Mouse (Mus musculus) monocyte, adult 5-6 weeks (primary cell): ENCODE data around the gene Nckipsd. TPM values are rescaled to one million over a fixed set of nuclear protein-coding genes. Genes with fewer than 3 reads are reported as not detected.

Source experiments
- ATAC-seq: fragments of 153-309, 156-312 bp; replicated peaks from 2 replicates; pipeline ENCODE4 v1.8.0; 2017; ENCODE audit warnings: mild to moderate bottlenecking; ENCODE audit not compliant: low TSS enrichment, insufficient number of reproducible peaks, severe bottlenecking, poor library complexity, low FRiP score
- total RNA-seq: library from RNA; stranded (forward); fragments of 200-1000, 200-491, 200-594 nt; gene quantifications from 3 replicates; pipeline ENCODE4 v1.2.3, GENCODE M21; 2017

The Nckipsd gene
- total RNA-seq, 1 experiment from 2014 or later = 1.8 TPM

DNA sequence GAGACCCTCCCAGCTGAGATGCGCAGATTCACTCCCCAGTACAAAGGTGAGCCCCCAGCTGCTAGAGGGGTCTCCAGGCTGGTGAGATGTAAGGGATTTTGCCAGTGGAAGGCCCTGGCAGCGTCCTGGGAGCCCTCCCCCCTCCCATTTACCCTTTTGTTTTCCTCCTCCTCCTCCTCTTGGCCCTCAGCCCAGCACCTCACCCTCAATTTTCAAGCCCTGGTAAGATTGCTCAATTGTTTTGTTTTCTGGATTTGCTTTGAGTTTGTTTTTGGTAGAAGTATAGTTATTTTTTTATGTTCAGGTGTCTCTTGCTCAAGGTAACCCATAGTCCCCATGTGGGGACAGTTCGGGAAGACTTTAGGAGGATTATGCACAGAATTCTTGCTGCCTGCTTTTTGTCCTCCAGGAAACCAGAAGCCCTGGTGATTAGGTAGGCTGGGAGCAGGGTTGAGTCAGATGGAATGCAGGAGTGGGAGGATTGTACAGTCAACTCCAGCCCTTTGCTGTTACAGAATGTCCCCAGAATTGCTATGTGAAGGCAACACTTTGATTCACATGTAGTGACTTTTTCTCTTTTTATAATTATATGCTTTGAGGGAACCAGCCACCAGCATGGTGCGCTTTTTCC lies 11.7 kb upstream of the Nckipsd start:
- no peak for ATAC-seq

DNA sequence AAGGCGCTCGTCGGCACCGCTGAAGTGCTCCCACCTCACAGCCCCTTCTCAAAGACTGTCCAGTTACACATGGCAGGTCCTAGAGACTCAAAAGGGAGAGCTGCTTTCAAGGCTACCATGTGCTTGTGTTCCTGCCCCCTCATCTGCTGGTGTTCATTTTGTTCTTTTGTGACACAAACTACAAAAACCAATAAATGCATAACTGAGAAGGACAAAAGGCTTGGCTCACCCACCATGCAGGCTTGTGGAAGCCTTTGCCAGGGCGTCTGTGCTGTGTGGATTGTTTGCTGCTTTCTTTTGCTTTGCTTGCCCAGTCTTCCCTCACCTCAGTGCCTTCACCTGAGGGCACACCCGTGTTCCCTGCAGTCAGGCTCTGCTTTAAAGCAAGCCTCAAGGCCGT lies 10.7 kb upstream of the Nckipsd start:
- no peak for ATAC-seq

DNA sequence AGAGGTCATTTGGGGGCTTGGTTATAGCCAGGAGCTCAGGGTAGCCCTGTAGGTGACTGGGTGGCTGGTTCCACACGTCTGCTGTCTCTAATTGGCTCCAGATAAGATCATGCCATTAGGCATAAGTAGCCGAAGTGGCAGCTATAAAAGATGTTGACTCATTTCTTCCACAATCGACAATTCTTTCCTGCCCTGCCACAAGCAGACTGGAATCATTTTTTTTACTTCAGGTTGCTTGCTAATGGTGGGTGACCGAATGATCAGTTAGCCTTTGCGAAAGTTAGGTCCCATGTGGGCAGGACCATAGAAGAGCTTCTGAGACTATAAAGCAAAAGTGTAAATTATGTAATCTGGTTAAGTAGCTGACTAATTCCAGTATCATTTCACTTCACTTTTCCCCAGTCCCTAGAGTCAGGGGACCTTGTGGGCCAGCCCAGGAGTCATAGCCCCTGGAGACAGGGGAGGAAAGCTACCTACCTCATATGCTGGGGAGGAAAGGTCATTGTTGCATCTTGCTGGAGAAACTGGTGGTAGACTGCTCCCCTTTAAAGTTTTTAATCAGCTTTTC lies 9.6 kb upstream of the Nckipsd start:
- no peak for ATAC-seq

DNA sequence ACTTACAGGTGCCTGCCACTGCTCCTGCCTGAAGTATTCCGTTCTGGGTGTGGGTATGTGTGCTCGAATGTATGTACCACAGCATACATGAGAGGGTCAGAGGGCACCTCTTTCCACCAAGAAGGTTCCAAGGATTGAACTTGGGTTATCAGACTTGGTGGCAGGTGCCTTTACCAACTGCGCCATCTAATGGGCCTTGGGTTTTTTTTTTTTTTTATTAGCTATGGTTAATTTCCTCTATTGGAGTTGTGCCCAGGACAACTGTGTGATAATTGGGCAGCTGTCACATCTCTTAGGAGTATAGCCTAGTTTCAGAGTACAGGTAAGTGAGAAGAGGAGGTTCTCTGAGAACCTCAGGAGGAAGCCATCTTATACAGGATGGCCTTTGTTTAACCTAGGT lies 8.6 kb upstream of the Nckipsd start:
- no peak for ATAC-seq

DNA sequence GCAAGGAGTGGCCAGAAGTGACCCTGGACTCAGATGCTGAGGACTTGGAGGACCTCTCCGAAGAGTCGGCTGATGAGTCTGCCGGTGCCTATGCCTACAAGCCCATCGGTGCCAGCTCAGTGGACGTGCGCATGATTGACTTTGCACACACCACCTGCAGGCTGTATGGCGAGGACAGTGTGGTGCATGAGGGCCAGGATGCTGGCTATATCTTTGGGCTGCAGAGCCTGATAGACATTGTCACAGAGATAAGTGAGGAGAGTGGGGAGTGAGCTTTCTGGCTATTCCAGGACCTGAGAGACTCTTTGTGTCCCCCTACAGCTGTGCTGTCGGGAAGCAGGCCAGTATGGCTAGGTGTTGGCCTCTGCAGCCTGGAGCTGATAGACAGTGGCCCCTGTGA lies 2.4 kb upstream of the Nckipsd start:
- no peak for ATAC-seq

DNA sequence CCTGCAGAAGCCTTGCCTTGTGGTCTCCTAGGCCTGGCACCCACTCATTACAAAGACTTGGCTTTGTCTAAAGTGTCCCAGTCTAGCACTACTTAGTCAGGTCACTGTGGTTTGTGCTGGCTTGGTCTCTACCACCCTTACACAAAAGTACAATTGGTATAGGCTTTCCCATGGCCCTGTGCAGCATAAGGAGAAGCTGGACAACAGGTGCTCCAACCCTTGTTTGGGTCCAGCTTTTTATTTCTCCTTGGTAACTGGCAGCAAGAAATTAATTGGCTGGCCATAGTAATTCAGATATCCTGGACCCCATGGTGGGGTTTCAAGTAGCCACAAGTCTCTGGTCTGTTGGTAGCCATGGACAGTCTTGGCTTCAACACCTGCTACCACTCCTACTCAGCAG lies 1.8 kb upstream of the Nckipsd start:
- ATAC-seq = no peak

DNA sequence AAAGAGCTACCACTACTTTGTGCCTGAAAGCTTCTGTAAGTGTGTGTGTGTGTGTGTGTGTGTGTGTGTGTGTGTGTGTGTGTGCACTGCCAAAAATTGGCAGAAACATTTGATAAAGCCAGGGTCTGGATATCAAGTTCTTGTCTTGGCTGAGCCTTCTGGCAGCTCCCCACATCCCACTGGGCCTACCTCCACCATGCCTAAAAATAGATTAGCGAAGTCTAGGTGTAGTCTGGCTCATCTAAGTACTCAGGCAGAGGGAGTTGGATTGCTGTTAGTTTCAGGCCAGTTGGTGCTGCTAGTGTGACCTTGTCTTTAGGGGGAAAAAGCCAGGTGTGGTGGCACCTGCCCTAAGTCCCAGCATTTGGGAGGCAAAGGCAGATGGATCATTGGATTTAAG lies 1.3 kb upstream of the Nckipsd start:
- ATAC-seq = no peak

DNA sequence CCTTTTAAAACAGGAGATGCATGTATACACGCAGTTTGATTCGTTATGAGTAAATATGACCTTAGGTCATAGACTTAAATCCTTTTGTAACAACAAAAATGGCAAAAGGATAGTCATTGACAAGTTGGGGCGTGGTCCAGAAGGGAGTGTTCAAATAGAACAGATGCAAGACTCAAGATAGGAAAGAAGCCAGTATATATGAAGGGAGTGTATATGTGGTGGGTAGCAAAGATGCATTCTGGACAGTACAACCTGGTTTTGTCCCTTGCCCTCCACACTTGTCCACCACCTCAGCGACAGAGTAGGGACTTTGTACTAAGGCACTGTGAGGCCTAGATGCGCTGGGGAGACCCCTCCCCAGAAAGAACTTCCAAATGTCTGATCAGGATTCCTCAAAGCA lies 494 bp upstream of the Nckipsd start:
- no peak for ATAC-seq

DNA sequence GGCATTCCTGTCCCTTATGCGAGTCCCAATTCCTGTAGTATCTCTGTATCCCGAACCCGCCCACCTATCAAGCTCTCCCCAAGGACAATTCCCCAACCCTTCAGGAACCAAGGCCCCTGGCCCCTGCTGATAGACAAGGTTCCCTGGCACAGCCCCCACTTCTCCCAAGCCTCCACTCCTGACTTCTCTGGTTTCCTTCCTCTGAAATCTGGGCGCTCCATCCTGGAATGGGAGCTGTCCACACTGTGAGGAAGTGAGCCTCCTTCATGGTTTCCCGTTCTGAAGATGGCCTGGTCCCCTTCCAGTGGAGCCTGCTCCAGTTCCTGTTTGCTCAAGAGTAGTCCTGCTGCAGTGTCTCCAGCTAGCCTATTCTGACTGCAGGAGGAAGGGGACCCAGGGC lies 1.0 kb downstream of the Nckipsd start:
- ATAC-seq = no peak

DNA sequence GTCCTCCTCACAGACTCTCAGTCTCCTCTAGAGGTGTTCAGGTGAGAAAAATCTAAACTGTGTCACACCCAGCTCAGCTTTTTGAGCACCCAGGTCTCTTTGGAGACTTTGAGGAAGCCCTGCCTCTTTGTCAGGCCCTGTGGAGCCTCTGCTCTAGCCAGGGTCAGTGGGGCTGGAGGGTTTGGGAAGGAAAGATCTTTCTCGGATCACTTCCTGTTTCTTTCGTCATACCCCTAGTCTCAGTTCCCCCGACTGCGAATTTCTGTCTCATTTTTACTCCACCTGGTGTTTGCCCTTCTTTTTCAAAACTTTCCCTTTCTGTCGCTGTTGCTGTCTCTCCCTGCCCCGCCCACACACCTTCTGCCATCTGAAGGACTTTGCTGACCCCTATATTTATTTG lies 1.6 kb downstream of the Nckipsd start:
- ATAC-seq = peak; percentile 48; the same call in 1 of the 2 replicates

DNA sequence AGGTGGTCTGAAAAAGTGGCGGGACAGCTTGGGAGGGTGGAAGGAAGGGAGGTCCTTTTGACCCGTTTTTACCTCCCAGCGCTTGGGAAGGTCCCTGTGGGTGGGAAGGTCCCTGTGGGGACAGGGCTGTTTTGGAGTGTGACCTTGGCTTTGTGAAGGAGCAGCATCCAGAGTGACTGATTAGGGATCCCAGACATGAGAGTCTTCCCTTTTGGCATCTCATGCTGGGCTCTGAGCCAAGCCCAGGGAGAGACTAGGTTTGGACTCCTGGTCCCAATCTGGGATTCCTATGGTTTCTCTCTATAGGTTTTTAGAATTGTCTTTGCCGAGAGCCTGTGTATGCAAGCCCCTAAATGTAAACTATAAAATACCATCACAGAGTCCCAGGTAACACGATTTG lies 2.3 kb downstream of the Nckipsd start:
- ATAC-seq = no peak

DNA sequence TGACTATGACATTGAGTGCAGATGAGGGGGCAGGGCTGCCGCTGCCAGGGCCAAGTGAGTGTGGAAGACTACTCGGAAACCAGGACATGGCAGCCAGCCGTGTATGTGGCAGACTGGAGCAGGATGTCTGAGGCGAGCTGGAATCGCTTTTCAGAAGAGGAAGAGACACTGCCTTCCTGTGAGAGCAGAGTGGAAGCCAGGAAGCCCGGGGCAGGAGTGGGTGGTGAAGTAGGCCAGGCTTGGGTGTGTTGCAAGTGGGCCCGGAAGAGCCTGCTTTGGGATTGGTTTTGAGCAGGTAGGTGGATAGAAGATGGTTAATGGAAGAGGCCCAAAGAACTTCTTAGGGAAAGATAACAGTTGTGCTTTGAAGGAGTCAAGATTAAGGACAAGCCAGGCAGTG lies 7.4 kb downstream of the Nckipsd start:
- no peak for ATAC-seq

DNA sequence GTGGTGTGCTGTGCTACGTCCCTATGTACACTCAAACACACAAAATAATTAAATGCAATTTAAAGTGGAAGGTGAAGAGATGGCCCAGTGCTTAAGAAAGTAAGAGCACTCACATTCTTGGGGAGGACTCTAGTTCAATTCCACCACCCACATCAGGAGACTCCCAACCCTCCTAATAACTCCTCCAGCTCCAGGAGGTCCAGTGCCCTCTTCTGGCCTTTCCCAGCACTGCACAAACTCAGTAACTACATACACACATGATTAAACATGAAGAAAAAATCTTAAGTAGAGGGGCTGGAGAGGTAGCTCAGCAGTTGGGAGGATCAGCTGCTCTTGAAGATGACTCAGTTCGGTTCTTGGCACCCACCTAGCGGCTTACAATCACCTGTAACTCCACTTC lies 11.3 kb downstream of the Nckipsd start:
- 0 out of 2 replicates have a peak, but pooled peaks have one; percentile 46 for ATAC-seq

DNA sequence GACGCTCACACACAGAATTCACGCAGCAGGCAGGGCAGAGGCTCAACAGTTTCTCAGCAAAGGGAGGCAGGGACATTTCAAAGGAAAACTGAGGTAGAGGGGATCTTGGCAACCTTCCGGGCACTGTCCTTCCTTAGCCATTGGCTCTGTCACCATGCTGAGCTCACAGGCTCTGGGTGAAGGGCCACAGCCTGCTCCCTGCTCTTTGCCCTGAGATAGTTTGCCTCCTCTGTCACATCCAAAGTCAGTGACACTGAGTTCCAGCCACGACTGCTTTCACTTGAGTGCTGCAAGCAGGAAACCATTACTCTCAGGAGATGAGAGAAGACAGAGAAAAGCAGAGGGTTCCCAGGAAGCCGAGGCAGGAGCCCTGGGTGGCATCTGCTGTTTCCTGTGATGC lies 11.9 kb downstream of the Nckipsd start:
- no peak for ATAC-seq

DNA sequence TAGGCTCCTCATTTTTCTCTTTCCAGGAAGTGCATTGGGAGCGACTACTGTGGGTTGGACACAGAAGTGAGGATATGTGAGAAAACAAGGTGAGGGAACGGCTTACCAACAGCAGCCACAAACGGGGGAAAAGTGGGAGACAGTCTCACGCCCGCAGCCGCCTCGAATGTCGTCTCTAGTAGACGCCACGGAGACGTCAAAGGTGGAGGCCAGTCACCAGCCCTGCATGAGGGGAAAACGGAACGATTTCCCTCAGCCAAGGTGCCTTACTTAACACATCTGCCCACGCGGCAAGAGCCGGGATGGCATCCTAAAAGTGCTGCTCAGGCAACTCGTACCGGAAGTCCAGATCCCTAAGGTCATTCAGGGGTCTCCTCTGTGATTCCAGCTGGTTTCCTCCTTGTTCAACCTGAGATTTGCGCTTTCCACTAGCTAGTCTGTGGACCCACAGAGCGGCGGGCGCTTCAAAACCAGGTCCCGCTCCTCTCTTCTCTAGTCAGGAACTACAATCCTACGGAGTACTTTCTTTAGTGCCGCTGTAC lies 16.0 kb downstream of the Nckipsd start:
- ATAC-seq = no peak

DNA sequence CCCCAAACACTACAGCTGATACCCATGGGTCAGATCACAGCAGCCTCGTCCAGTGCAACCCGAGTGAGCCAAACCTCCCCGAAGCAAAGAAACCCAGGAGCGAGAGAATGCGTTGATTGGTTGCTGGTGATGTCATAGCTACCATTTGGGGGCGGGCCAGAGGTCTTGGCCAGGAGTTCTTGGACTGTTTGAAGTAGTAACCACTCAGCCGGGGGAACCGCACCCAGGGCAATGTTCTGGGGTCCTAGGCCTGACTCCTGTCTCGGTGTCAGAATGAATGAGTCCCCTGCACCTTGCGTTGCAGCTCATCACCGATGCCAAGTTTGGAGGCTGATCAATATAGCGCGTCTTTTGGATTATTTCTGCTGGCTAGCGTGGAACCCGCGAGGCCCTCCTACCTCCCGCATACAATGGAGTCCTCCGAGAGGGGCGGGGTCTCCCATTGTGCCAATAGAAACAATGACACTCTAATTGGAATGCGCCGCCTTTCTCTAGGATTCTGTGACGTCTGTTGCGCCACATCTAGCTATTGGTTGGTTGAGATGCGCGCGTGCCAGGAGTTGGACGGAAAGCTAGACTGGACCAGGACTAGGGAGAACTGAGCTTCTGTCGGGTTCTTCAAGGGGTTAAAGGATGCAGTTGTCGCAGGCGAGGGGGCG lies 16.7 kb downstream of the Nckipsd start:
- no peak for ATAC-seq

DNA sequence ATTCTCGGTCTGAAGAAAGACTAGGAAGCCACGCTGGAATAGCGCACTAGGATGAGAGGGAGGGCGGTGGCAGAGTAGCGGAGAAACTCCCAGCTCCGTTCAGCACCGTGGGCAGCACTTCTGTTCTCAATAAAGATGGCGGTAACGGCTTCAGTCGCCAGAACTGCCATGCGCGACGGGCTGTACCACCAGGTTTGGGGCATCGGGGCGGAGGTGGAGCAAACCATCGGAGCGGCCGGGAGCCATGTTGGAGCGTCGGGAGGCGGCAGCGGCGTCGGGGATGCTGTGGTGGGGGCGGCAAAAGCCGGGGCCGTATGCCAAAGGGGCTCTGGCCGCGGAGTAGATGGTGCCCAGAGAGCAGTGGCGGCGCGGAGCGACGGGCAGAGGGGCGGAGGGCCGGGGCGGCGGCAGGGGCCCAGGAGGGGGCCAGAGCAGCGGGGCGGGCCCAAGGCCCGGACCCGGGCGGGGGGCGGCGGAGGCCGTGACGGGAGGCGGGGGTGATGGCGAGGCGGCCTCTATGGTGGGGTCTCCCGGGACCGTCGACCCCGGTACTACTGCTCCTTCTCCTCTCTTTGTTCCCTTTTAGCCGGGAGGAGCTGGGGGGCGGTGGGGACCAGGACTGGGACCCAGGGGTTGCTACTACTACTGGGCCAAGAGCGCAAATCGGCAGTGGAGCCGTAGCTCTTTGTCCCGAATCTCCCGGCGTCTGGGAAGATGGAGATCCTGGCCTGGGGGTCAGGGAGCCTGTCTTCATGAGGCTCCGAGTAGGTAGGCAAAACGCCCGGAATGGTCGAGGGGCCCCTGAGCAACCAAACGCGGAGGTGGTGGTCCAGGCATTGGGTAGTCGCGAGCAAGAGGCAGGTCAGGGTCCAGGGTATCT lies 17.9 kb downstream of the Nckipsd start, which contains the start of gene Celsr3:
Gene Celsr3 (plus strand): TSS at position 501 of the 880 bp plus-strand sequence.
- ATAC-seq = no peak

DNA sequence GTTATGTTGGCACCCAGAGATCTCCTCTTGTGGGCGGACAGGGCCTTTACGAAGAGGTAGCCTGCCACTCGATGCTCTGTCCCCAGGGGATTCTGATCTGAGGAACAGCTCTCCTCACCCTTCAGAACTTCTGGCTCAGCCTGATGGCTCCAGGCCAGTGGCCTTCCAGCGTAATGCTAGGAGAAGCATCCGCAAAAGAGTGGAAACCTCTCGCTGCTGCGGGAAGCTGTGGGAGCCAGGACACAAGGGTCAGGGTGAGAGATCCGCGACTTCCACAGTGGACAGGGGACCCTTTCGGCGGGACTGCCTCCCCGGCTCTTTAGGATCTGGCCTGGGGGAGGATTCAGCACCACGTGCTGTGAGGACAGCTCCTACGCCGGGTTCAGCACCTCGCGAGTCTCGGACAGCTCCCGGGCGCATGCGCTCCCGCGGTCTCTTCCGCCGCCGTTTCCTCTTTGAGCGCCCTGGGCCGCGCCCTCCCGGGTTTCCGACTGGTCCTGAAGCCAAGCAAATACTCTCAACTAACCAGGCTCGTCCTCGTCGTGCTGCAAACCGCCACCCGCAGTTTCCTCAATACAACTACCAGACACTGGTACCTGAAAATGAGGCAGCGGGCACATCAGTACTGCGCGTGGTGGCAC lies 18.7 kb downstream of the Nckipsd start:
- peak; percentile 58 for ATAC-seq

DNA sequence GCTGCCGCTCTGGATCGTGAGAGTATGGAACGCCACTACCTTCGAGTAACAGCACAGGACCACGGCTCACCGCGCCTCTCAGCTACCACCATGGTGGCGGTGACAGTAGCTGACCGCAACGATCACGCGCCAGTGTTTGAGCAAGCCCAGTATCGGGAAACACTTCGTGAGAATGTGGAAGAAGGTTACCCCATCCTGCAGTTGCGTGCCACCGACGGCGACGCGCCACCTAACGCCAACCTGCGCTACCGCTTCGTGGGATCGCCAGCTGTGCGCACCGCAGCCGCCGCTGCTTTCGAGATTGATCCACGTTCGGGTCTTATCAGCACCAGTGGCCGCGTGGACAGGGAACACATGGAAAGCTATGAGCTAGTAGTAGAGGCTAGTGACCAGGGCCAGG lies 19.3 kb downstream of the Nckipsd start:
- peak; percentile 1; the same call in 1 of the 2 replicates for ATAC-seq
